Mouse (Mus musculus) kidney, postnatal 0 days (tissue): Measurements from ENCODE around the gene Hs1bp3. TPM values are rescaled to one million over a fixed set of nuclear protein-coding genes. Genes with fewer than 3 reads are reported as not detected.
A peak's percentile ranks its signal among the peaks of the same experiment; 100 is the strongest.

Experiments used
- ATAC-seq: fragments of 200-750 bp; cut with Nextera tagmentation; replicated peaks from 2 replicates; pipeline ENCODE4 v1.8.0; 2017; ENCODE audit warnings: low read depth, moderate number of reproducible peaks, moderate TSS enrichment, moderate library complexity; ENCODE audit not compliant: low FRiP score
- DNase-seq: peaks from one replicate; pipeline ENCODE4 v3.0.0-alpha.2; 2016; ENCODE audit warnings: low spot score
- H3K27ac ChIP-seq: fragments of 300-500 bp; sonication (generic); 2 replicates; pipeline ENCODE4 v1.5.1; 2014; ENCODE audit warnings: mild to moderate bottlenecking
- H3K27me3 ChIP-seq: fragments of 300-500 bp; sonication (generic); 2 replicates; pipeline ENCODE4 v1.6.1; 2014; ENCODE audit warnings: low read length, mixed read lengths; ENCODE audit not compliant: insufficient read depth
- H3K36me3 ChIP-seq: fragments of 300-500 bp; sonication (generic); 2 replicates; pipeline ENCODE4 v1.6.1; 2014; ENCODE audit warnings: low read length, mixed read lengths; ENCODE audit not compliant: insufficient read depth
- H3K4me1 ChIP-seq: fragments of 300-500 bp; sonication (generic); replicated peaks from 2 replicates; pipeline ENCODE4 v1.6.1; 2014; ENCODE audit warnings: antibody characterized with exemption, low read length, mixed read lengths; ENCODE audit not compliant: insufficient read depth
- H3K4me2 ChIP-seq: fragments of 300-500 bp; sonication (generic); 2 replicates; pipeline ENCODE4 v1.6.1; 2014; ENCODE audit warnings: mild to moderate bottlenecking, low read length, moderate library complexity, mixed read lengths
- H3K4me3 ChIP-seq: fragments of 300-500 bp; sonication (generic); replicated peaks from 2 replicates; pipeline ENCODE4 v1.5.1; 2014; ENCODE audit warnings: low read depth, low read length
- H3K9ac ChIP-seq: fragments of 300-500 bp; sonication (generic); 2 replicates; pipeline ENCODE4 v1.6.1; 2014; ENCODE audit warnings: low read depth, low read length
- H3K9me3 ChIP-seq: fragments of 300-500 bp; sonication (generic); replicated peaks from 2 replicates; pipeline ENCODE4 v1.6.1; 2016; ENCODE audit warnings: low read length, inconsistent platforms, mixed read lengths
- CTCF ChIP-seq: IDR thresholded peaks from 2 replicates; pipeline ENCODE4 v1.5.1; 2016; ENCODE audit warnings: antibody characterized with exemption, low read depth, mild to moderate bottlenecking, moderate library complexity
- WGBS: fragments of 180-500 bp; shearing (Covaris S2); extraction: QIAGEN DNeasy Blood & Tissue Kit; methylation state at CpG from one replicate; pipeline ENCODE4 v1.1.7; 2014; 5-methylcytosine and 5-hydroxymethylcytosine counted together
- polyA plus RNA-seq: library from polyadenylated mRNA; unstranded; fragments of >200 nt; fragmentation: Nextera tagmentation; extraction: Ambion mirVana; gene quantifications from 2 replicates; pipeline ENCODE4 v1.2.1, GENCODE M21; 2015

Hs1bp3 gene
- polyA plus RNA-seq, 1 experiment from 2014 or later, result 10.2 TPM

DNA sequence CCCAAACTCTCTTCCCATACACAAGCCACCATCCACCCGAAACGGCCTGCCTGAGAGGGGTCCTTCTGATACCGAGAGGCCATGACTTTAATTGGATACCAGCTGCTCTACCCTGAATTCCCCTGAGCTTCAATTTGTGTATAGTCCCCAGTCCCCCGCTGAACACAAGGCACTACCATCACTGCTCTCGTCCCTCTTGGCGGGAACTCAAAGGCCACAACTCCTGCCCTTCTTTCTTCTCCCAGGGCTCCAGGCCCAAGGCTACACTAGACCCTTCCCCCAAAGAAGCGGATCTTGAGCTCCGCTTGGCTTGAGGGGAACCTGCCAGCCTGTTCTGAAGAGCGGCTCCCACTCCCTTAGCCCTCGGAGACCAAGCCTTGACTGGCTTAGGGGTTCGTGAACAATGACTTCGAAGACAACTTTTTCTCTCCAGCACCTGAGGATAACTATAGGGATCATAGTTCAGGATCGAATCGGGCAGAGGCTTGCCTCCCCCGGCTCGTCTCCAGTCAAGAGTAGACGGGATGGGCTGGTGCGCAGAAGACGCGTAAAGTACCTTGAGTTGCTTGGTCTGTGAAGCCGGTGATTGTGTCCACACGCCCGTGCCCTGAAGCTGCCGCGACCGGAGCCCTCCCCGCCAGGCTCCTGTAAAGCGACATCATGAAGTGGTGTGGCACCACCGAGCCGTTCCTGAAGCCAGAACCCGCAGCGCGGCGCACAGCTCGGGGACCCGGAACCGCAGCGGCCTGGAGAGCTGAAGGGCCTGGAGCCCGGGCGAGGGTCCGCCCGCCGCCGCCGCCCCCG lies 12.0 kb upstream of the Hs1bp3 start:
- WGBS, result 7% methylated on average over 46 of the region's 46 CpGs
- H3K4me1 ChIP-seq, result peaks cover 20% of the 10 kb centered on the region
- peak overlapping the region; percentile 71 for H3K4me2 ChIP-seq
- no peak for TF ChIP-seq CTCF
- H3K27me3 ChIP-seq, result peaks cover 94% of the 10 kb centered on the region
- no peak overlapping the region for H3K27ac ChIP-seq
- DNase-seq (no peak), ATAC-seq (no peak)
- peak overlapping the region; percentile 46; the same call in 1 of the 2 replicates for H3K9ac ChIP-seq
- no peaks in the 10 kb centered on the region for H3K9me3 ChIP-seq
- H3K36me3 ChIP-seq, result no peaks in the 10 kb centered on the region
- peak overlapping the region; percentile 45 for H3K4me3 ChIP-seq

DNA sequence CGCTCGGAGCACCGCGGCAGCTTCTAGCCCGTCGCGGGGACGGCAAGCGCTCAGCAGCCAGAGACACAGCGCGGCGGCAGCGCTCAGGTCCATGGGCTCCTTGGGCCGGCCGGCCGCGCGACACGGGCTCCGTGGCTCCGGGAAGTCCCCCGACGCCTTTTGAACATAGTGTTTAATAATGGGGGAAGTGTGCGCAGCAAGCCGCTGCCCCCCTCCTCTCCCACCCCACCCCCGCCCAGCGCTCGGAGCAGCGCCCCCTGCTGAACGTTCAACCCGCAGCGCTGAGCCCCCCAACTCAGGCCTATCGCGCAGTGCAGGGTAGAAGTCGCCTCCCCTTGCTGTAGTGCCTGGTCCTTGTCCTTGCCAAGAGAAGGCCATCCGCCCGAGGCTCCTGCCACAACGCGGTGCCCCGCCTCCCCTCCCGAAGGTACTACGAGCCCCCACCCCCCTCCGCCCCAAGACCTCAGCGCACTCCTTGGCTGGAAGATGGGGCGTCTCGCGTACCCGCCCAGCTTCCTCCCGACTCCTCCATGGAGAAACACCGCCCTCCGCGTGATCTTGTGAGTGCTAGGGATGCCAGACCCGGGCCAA lies 11.3 kb upstream of the Hs1bp3 start, which contains the start of gene Gdf7:
Gene Gdf7, minus strand, starts transcription at position 114 of the 591 bp plus-strand sequence.
- Histone ChIP-seq H3K27me3 (peaks cover 90% of the 10 kb centered on the region), H3K36me3 (no peaks in the 10 kb centered on the region), H3K4me3 (peak within 1 kb of the TSS; percentile 45), H3K9ac (peak within 1 kb of the TSS; percentile 46; the same call in 1 of the 2 replicates), H3K4me1 (peaks cover 20% of the 10 kb centered on the region), H3K27ac (no peak within 1 kb of the TSS), H3K9me3 (no peaks in the 10 kb centered on the region), H3K4me2 (peak within 1 kb of the TSS; percentile 71)
- 1% methylated on average over 52 of the region's 53 CpGs for WGBS
- peak; percentile 24; the same call in 1 of the 2 replicates for TF ChIP-seq CTCF
- DNase-seq, result peak; percentile 35
- ATAC-seq, result peak; percentile 33; the same call in 1 of the 2 replicates

DNA sequence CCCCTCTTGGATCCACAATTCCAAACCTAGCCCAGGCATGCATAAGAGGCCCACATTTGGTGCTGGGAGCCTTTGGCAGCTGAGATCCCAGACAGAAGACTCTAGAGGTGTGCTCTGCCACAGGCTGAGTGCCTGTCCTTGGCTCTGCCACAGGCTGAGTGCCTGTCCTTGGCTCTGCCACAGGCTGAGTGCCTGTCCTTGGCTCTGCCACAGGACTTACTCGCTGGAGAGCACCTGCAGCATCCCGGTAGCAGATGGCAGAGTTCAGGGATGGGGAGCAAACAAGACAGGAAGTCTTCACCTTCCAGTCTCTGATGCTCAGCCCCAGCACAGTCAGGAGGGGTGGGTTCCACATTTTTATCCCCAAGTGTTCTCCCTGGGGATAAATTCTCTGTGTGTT lies 8.0 kb upstream of the Hs1bp3 start:
- 40% methylated on average over 2 of the region's 2 CpGs for WGBS
- H3K9me3 ChIP-seq, result no peaks in the 10 kb centered on the region
- H3K4me2 ChIP-seq, result no peak overlapping the region
- ATAC-seq, result no peak
- H3K4me1 ChIP-seq, result peaks cover 10% of the 10 kb centered on the region
- H3K36me3 ChIP-seq, result no peaks in the 10 kb centered on the region
- H3K4me3 ChIP-seq, result no peak overlapping the region
- peaks cover 57% of the 10 kb centered on the region for H3K27me3 ChIP-seq
- TF ChIP-seq CTCF, result no peak
- DNase-seq, result no peak
- no peak overlapping the region for H3K9ac ChIP-seq
- H3K27ac ChIP-seq, result no peak overlapping the region

DNA sequence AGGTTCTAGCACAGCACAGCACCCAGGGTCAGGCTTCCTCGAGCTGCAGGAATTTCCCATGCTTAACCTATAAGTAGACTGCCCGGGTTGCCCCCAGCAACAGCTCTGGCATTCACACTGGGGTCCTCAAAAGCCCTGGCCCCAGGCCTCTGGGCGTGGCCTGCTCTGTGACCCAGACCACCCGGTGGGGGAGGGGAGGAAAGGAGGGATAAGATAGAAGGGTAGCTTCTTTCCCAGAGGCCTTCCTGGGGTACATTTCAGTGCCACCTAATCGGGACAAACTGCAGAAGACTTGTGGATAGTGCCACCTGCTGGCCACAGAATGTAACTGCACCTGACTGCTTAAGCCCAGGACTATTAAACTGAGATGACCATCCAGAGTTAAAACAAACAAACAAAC lies 6.8 kb upstream of the Hs1bp3 start:
- Histone ChIP-seq H3K4me2 (no peak overlapping the region), H3K36me3 (no peaks in the 10 kb centered on the region), H3K9ac (no peak overlapping the region), H3K27me3 (peaks cover 45% of the 10 kb centered on the region), H3K4me3 (no peak overlapping the region), H3K9me3 (no peaks in the 10 kb centered on the region), H3K4me1 (peaks cover 12% of the 10 kb centered on the region), H3K27ac (no peak overlapping the region)
- ATAC-seq (peak; percentile 57), DNase-seq (peak; percentile 86)
- TF ChIP-seq CTCF, result peak; percentile 97
- WGBS, result 7% methylated on average over 5 of the region's 5 CpGs

DNA sequence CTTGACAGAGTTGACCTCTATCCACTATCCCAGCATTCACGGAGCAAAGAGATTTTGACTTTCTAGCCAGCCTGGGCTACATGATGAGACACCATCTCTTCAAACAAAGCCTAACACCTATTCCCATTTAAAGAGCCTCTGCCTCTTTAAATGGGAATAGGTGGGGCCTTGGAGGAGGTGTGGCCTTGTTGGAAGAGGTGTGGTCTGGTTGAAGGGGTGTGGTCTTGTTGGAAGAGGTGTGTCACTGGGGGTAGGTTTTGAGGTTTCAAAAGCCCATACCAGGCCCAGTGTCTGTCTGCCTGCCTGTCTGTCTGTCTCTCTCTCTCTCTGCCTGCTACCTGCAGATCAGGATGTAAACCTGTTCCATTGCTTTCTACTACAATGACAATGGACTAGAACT lies 6.3 kb upstream of the Hs1bp3 start:
- 56% methylated on average over 1 of the region's 1 CpGs for WGBS
- no peaks in the 10 kb centered on the region for H3K9me3 ChIP-seq
- DNase-seq (no peak), ATAC-seq (0 out of 2 replicates have a peak, but pooled peaks have one; percentile 22)
- H3K4me2 ChIP-seq, result no peak overlapping the region
- TF ChIP-seq CTCF, result no peak
- H3K27ac ChIP-seq, result no peak overlapping the region
- no peaks in the 10 kb centered on the region for H3K36me3 ChIP-seq
- peaks cover 42% of the 10 kb centered on the region for H3K27me3 ChIP-seq
- H3K4me3 ChIP-seq, result no peak overlapping the region
- H3K4me1 ChIP-seq, result peaks cover 7% of the 10 kb centered on the region; the same call in 1 of the 2 replicates
- H3K9ac ChIP-seq, result no peak overlapping the region

DNA sequence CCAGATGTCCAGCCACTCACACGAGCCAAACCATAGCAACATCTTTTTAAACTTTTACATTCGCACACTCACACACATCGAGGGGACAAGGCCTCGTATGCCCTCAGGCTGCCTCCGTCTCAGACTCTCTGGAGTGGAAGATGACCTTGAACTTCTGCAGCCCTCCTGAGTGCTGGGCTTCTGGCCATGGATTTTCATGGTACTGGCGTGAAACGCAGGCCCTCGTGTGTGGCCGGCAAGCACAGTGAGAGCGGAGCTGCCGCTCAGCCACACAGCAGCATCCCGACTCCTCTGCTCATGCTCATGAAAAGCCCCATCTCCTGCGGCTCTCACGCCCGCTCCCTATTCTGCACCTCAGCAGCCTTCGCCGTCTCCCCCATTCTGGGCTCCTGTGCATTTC lies 2.2 kb upstream of the Hs1bp3 start:
- Histone ChIP-seq H3K27ac (no peak overlapping the region), H3K4me1 (peaks cover 11% of the 10 kb centered on the region; the same call in 1 of the 2 replicates), H3K4me3 (no peak overlapping the region), H3K4me2 (peak overlapping the region; percentile 23; the same call in 1 of the 2 replicates), H3K27me3 (peaks cover 5% of the 10 kb centered on the region; the same call in 1 of the 2 replicates), H3K9me3 (no peaks in the 10 kb centered on the region), H3K36me3 (no peaks in the 10 kb centered on the region), H3K9ac (no peak overlapping the region)
- ATAC-seq (no peak), DNase-seq (no peak)
- WGBS, result 36% methylated on average over 17 of the region's 17 CpGs
- TF ChIP-seq CTCF, result no peak
